Mouse (Mus musculus): ENCODE data around the gene Ptges. TPM values are rescaled to one million over a fixed set of nuclear protein-coding genes. Genes with fewer than 3 reads are reported as not detected.
"Not testable (repeated sequence)": the region's sequence is repeated elsewhere in the genome, so short reads cannot be mapped to it uniquely, and the experiment has no call there.

Gene Ptges
- polyA plus RNA-seq, 1 experiment, result 0.56 TPM

DNA sequence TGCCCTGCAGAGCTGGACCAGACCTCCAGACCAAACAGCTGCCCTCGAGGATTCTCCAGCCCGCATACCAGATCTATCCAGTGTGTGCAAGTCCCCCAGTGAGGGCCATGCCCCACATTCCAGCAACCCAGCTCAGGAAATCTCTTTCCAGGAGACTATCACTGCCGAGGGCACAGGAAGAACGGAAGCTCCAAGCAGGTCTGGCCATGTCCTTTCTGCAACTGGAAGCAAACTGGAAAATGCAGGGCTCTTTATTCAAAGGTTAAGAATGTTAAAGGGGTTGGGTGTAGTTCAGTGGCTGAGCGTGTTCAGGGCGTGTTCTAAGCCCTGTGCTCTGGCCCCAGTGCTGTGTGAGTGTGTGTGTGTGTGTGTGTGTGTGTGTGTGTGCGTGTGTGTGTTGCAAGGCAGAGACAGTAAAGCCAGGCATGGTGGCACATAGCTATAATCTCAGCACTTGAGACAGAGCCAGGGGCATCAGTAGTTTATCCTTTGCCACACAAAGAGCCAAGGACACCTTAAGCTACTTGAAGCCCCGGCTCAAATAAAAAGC lies 10.8 kb downstream of the Ptges start:
- no peaks in the 10 kb centered on the region for H3K36me3 ChIP-seq (ENCODE audit: control insufficient read depth, insufficient read depth)

DNA sequence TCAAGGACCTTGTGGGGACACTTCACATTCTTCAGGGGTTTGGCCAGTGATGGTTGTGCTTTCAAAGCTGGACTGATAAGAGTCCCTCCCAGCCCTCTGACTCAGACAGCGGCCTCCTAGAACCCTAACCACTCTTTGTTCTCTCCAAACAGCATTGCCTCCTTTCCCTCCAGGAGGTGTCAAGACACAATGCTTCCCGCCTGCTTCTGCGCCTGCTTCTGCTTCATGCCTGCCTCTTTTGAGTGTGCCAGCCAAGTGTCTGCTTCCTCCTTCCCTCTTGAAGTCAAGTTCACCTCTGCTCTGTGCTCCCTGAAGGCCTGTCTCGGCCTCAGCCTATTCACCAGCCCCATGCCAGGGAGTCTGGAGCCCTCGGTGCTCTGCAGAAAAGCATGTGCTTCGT lies 11.5 kb downstream of the Ptges start:
- no peak for TF ChIP-seq REST (IDR thresholded peaks at IDR 0.05; ENCODE audit: insufficient read depth, insufficient read length)
- TF ChIP-seq POLR2AphosphoS2 (IDR thresholded peaks at IDR 0.05; ENCODE audit: insufficient read length, low read depth), result no peak
- TF ChIP-seq MYOD1 (IDR thresholded peaks at IDR 0.05; ENCODE audit: control insufficient read depth in 1 of 3, insufficient read length in 2 of 3, low read depth in 2 of 3), result no peak
- no peak for TF ChIP-seq TCF3 (IDR thresholded peaks at IDR 0.05; ENCODE audit: insufficient read length, low read depth)
- no peak for TF ChIP-seq SRF (IDR thresholded peaks at IDR 0.05; ENCODE audit: control insufficient read depth, insufficient read length, low read depth)
- no peak for TF ChIP-seq E2F4 (IDR thresholded peaks at IDR 0.05; ENCODE audit: insufficient read depth)
- no peak for TF ChIP-seq MAX (IDR thresholded peaks at IDR 0.05; ENCODE audit: low read depth)
- TF ChIP-seq CEBPB (IDR thresholded peaks at IDR 0.05; ENCODE audit: insufficient read depth, poor library complexity, severe bottlenecking), result no peak
- no peak for TF ChIP-seq TCF12 (IDR thresholded peaks at IDR 0.05; ENCODE audit: insufficient read depth, poor library complexity, severe bottlenecking)
- no peak for TF ChIP-seq POLR2A (IDR thresholded peaks at IDR 0.05; ENCODE audit: insufficient read length, low read depth)
- TF ChIP-seq USF1 (IDR thresholded peaks at IDR 0.05; ENCODE audit: low read depth), result no peak
- no peak for TF ChIP-seq MYOG (IDR thresholded peaks at IDR 0.05; ENCODE audit: control insufficient read depth in 1 of 3, insufficient read depth in 1 of 3, insufficient read length in 2 of 3, low read depth in 2 of 3)
- Histone ChIP-seq H3K4me2 (ENCODE audit: low read depth) (peak overlapping the region; percentile 35), H3K4me3 (no peak overlapping the region), H3K27me3 (ENCODE audit: control insufficient read depth, insufficient read depth, insufficient read length) (no peaks in the 10 kb centered on the region), H3ac (ENCODE audit: control insufficient read depth, insufficient read length) (no peak overlapping the region), H3K79me2 (ENCODE audit: control insufficient read depth, insufficient read depth) (no peaks in the 10 kb centered on the region), H3K36me3 (ENCODE audit: control insufficient read depth, insufficient read depth) (no peaks in the 10 kb centered on the region)

More for the DNA sequence above, 10.8 kb downstream of the Ptges start:
- H3K4me2 ChIP-seq (ENCODE audit: low read depth), result peak overlapping the region; percentile 35
- H3ac ChIP-seq (ENCODE audit: control insufficient read depth, insufficient read length), result no peak overlapping the region
- H3K4me3 ChIP-seq, result no peak overlapping the region
- no peaks in the 10 kb centered on the region for H3K27me3 ChIP-seq (ENCODE audit: control insufficient read depth, insufficient read depth, insufficient read length)
- no peaks in the 10 kb centered on the region for H3K79me2 ChIP-seq (ENCODE audit: control insufficient read depth, insufficient read depth)
- TF ChIP-seq POLR2A (IDR thresholded peaks at IDR 0.05; ENCODE audit: insufficient read length, low read depth), result no peak
- no peak for TF ChIP-seq CEBPB (IDR thresholded peaks at IDR 0.05; ENCODE audit: insufficient read depth, poor library complexity, severe bottlenecking)
- TF ChIP-seq MYOD1 (IDR thresholded peaks at IDR 0.05; ENCODE audit: control insufficient read depth in 1 of 3, insufficient read length in 2 of 3, low read depth in 2 of 3), result peak in 2 of 3 experiments; percentile 34 to 46
- no peak for TF ChIP-seq USF1 (IDR thresholded peaks at IDR 0.05; ENCODE audit: low read depth)
- TF ChIP-seq TCF12 (IDR thresholded peaks at IDR 0.05; ENCODE audit: insufficient read depth, poor library complexity, severe bottlenecking), result no peak
- TF ChIP-seq MYOG (IDR thresholded peaks at IDR 0.05; ENCODE audit: control insufficient read depth in 1 of 3, insufficient read depth in 1 of 3, insufficient read length in 2 of 3, low read depth in 2 of 3), result peak in 1 of 3 experiments; percentile 66
- no peak for TF ChIP-seq MAX (IDR thresholded peaks at IDR 0.05; ENCODE audit: low read depth)
- no peak for TF ChIP-seq TCF3 (IDR thresholded peaks at IDR 0.05; ENCODE audit: insufficient read length, low read depth)
- TF ChIP-seq E2F4 (IDR thresholded peaks at IDR 0.05; ENCODE audit: insufficient read depth), result no peak
- no peak for TF ChIP-seq REST (IDR thresholded peaks at IDR 0.05; ENCODE audit: insufficient read depth, insufficient read length)
- no peak for TF ChIP-seq SRF (IDR thresholded peaks at IDR 0.05; ENCODE audit: control insufficient read depth, insufficient read length, low read depth)

DNA sequence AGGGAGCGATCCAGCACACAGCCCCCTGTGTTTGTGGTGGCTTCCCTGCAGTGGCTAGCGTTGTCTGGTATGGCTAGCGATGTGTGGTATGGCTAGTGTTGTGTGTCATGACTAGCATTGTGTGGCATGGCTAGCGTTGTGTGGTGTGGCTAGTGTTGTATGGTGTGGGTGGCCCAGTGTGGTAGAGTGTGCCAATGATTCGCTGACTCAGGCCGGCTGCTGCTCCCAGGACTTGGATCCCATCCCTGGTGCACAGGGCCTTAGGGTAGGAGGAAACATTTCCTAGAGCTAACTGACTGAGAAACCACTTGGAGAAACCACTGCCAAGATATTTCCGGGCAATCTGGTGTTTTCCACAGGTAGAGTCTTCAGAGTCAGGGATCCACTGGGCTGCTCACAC lies 12.0 kb downstream of the Ptges start:
- TF ChIP-seq POLR2A (IDR thresholded peaks at IDR 0.05; ENCODE audit: insufficient read length, low read depth) (no peak), MYOG (IDR thresholded peaks at IDR 0.05; ENCODE audit: control insufficient read depth in 1 of 3, insufficient read depth in 1 of 3, insufficient read length in 2 of 3, low read depth in 2 of 3) (peak in 1 of 3 experiments; percentile 35), MYOD1 (IDR thresholded peaks at IDR 0.05; ENCODE audit: control insufficient read depth in 1 of 3, insufficient read length in 2 of 3, low read depth in 2 of 3) (peak in 1 of 3 experiments; percentile 69)

DNA sequence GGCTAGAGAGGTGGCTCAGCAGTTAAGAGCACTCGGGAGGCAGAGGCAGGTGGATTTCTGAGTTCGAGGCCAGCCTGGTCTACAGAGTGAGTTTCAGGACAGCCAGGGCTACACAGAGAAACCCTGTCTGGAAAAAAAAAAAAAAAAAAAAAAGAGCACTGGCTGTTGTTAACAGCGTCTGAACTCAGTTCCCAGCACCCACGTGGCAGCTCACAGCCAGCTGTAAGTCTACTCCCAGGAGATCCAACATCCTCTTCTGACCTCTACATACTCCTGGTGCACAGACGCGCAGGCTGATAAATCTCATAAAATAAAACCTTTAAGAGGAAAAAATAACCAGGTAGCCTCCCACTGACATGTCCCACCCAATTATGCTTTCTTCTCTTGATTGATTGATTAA lies 13.7 kb downstream of the Ptges start:
- H3K79me2 ChIP-seq (ENCODE audit: control insufficient read depth, insufficient read depth); H3K4me2 ChIP-seq (ENCODE audit: low read depth); H3ac ChIP-seq (ENCODE audit: control insufficient read depth, insufficient read length); H3K36me3 ChIP-seq (ENCODE audit: control insufficient read depth, insufficient read depth); H3K4me3 ChIP-seq; H3K27me3 ChIP-seq (ENCODE audit: control insufficient read depth, insufficient read depth, insufficient read length): not testable (repeated sequence)

More for the DNA sequence above, 12.0 kb downstream of the Ptges start:
- Histone ChIP-seq H3K36me3 (ENCODE audit: control insufficient read depth, insufficient read depth) (no peaks in the 10 kb centered on the region), H3ac (ENCODE audit: control insufficient read depth, insufficient read length) (no peak overlapping the region), H3K27me3 (ENCODE audit: control insufficient read depth, insufficient read depth, insufficient read length) (no peaks in the 10 kb centered on the region), H3K79me2 (ENCODE audit: control insufficient read depth, insufficient read depth) (no peaks in the 10 kb centered on the region), H3K4me3 (no peak overlapping the region), H3K4me2 (ENCODE audit: low read depth) (peak overlapping the region; percentile 35)

DNA sequence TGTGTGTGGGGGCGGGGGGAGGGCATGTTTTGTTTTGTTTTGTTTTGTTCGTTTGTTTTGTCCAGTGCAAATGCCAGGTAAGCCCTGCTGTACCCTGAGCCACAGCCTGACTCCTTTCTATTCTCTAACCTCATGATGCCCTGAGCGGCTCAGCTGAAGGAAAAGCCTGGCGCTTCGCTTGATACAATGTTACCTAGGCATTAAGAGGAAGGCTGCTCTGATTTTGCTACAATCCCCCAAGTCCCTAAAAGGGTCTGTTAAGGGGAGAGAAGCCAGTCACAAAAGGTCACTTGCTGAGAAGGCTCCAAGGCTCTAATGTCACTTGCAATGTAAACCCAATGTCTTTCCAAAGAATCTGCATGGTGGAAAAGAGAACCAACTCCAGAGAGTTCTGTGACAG lies 14.3 kb downstream of the Ptges start:
- Histone ChIP-seq H3K4me3 (no peak overlapping the region), H3K4me2 (ENCODE audit: low read depth) (no peak overlapping the region), H3K36me3 (ENCODE audit: control insufficient read depth, insufficient read depth) (no peaks in the 10 kb centered on the region), H3K27me3 (ENCODE audit: control insufficient read depth, insufficient read depth, insufficient read length) (no peaks in the 10 kb centered on the region), H3K79me2 (ENCODE audit: control insufficient read depth, insufficient read depth) (no peaks in the 10 kb centered on the region), H3ac (ENCODE audit: control insufficient read depth, insufficient read length) (no peak overlapping the region)
- TF ChIP-seq POLR2AphosphoS2 (IDR thresholded peaks at IDR 0.05; ENCODE audit: insufficient read length, low read depth) (no peak), TCF12 (IDR thresholded peaks at IDR 0.05; ENCODE audit: insufficient read depth, poor library complexity, severe bottlenecking) (no peak), REST (IDR thresholded peaks at IDR 0.05; ENCODE audit: insufficient read depth, insufficient read length) (no peak), POLR2A (IDR thresholded peaks at IDR 0.05; ENCODE audit: insufficient read length, low read depth) (no peak), TCF3 (IDR thresholded peaks at IDR 0.05; ENCODE audit: insufficient read length, low read depth) (no peak), USF1 (IDR thresholded peaks at IDR 0.05; ENCODE audit: low read depth) (no peak), MYOD1 (IDR thresholded peaks at IDR 0.05; ENCODE audit: control insufficient read depth in 1 of 3, insufficient read length in 2 of 3, low read depth in 2 of 3) (no peak)
